Mouse (Mus musculus): ENCODE measurements at regions not wholly inside any gene's neighbourhood (a gene's known extent, or its start where the extent isn't known, plus 50 kb on each side); places are given as distances from the start of the nearest gene placed in this dataset.

GRCm38 (mm10) chr16:51845539-51845938 lies 185.5 kb upstream of the Cblb start:
- TF ChIP-seq CTCF (IDR thresholded peaks at IDR 0.05) (no peak), EP300 (IDR thresholded peaks at IDR 0.05) (no peak)

All from lung, postnatal 0 days (tissue).